Mouse (Mus musculus) cerebellum, postnatal 14 days (tissue): ENCODE measurements around the gene Mut.

ENCODE experiments used
- DNase-seq, 2 experiments: peaks; one replicate each; pipeline ENCODE4 v3.0.0; 2021; ENCODE audit warnings: mixed read lengths in 2 of 2

Gene Mut

DNA sequence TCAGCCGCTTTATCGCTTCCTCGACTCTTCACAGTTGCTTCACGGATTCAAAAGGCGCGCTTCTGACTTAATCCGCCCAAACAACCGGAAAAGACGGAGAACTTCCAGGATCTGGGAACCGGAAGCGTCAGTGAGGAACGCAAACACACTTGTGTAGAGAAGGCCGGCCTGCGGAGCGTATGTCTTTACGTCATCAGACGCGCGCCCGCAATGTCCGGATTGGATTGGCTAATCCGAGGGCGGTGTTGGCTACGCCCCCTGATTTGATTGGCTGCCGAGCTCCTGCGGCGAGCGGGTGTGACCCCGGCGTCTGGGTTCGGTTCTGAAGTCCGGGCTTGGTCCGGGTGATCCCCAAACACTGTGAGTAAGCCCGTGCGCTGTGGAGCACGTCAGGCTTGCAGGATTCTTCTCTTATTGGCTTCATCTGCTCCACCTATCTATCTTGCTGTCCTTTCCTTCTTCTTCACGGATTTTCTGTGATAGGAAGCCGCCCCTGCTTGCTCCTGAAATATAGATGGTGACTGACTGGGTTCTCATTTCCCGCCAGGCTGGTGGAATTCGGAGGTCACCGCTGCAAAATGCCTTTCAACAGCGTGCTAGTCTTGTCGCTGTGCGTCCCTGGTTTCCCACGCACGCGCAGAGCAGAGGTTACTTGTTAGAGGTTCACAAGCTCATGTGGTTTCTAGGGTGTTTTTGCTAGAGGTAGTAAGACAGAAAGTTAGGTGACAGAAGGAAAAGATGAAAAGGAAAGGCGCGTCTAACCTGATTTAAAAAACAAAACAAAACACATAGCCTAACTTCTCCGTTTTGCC is at the start of gene Mut, which contains the start of gene Cenpq:
Mut (plus strand) TSS at position 266 of the 812 bp plus-strand sequence.
Cenpq (minus strand) TSS at position 628 of the 812 bp plus-strand sequence.
- peak; percentile 99 for DNase-seq

DNA sequence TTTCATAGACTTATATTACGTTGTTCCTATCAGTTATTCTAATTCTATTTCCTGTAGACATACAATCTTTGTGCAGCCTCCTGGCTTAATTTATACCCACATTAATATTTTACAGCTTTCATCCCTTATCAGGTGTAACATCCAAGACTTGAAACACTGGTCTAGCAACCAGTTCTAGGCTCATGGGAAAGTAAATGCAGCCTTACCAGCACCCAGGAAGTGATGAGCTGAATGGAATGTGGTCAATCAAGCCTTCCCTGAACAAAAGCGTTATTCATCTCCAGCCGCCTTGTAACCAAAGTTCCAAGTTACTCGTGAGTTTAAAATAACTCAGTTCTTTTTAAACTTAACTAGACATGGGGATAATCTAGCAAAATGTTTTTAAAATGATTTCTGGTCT is 49.3 kb upstream of the Mut start:
- DNase-seq, result no peak

- no peak for DNase-seq
Observed at GRCm38 (mm10) chr17:40887849-40888536, 46.5 kb upstream of the Mut start.

DNA sequence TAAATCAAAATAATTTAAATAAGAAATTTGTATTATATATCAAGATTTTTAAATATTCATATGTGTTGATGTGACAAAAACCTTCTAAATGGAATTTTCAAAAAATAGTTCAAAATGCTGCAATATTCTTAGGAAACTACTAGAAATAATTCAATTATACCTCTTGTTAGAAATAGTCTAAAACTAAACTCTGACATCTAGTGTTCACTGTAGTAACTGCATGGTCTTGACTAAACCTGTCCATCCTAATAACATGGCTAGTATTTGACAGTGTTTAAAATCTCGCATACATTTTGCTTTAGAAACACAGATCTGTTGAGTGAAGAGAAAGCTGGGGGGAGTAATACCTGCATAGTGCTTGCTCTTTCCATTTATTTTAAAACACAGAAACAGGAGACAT is 37.6 kb upstream of the Mut start:
- peak in 1 of 2 experiments; percentile 40 for DNase-seq

GRCm38 (mm10) chr17:40899783-40900363 is 34.6 kb upstream of the Mut start:
- DNase-seq, result no peak

DNA sequence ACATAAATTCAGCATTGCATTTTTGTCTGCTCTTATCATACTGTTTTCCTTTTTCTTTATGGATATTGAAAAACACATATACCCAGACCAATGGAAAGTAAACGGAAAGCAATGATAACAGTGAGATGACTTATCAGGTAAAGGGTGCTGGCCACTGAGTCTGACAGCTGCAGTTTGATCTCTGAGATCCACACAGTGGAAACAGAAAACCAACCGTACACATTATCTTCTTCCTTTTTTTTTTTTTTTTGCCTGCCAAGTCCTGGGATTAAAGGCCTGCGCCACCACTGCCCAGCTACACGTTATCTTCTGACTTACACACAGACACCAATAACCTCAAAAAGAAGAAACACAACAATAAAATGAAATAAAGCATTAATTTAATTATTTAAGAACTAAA is 31.1 kb upstream of the Mut start:
- no peak for DNase-seq

DNA sequence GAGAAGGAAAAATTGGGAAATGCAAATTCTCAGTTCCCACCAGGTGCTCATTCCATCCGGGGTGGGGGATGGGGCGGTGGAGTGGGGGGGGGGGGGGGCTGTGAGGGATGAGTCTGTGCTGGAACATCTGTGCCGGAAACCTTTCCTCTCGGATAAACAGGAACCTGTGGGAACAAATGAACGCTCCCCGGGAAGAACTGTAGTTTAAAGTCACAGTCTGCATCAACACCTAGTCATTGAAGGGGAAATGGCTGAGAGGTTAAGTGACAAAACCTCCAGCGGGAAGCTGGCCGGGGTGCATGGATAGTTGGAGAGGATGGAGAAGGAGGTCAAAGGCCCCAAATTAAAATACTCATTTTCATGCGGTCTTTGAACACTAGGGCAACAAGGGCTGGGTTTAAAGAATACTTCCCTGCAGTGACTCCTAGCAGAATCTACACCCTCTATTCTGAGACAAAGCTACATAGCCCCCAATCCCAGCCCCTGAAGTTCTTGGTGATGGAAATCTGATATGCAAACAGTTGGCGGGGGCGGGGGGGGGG is 30.4 kb upstream of the Mut start:
- DNase-seq, result peak; percentile 31 to 40

GRCm38 (mm10) chr17:40904721-40905154 is 29.7 kb upstream of the Mut start:
- peak; percentile 68 to 70 for DNase-seq

DNA sequence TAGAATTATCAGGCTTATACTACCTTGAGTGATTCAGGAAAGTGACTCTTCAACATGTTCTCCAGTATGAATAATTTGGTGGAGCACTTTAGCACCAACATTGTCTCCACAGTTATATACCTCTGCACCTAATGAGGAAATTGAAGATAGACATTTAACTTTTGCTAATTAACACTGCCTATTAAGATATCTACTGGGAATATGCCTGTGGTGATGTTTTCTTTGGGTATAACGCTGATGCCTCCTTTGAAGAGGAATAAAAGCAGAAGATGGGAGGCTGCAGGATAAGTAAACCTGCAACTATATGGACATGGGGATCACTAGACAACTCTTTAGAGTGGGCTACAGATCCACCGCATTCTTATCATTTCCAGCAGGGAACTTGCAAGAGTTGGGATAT is 20.2 kb upstream of the Mut start, which contains the start of gene Glyatl3:
Glyatl3 (minus strand) TSS at position 101 of the 400 bp plus-strand sequence.
- no peak for DNase-seq

DNA sequence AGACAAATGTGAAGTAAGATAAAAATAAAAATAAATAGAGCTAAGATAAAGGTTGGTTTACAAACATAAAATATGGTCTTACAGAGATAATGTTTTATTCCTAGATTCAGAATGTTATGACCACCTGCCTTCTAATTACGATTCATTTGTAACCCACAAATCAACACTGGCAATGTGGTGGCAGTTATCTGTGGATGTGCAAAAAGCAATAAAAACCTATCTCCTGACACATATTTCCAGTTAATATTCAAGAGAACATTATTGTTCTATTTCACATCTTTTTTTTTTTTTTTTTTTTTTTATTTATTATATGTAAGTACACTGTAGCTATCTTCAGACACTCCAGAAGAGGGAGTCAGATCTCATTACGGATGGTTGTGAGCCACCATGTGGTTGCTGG is 19.0 kb upstream of the Mut start:
- DNase-seq, result no peak

DNA sequence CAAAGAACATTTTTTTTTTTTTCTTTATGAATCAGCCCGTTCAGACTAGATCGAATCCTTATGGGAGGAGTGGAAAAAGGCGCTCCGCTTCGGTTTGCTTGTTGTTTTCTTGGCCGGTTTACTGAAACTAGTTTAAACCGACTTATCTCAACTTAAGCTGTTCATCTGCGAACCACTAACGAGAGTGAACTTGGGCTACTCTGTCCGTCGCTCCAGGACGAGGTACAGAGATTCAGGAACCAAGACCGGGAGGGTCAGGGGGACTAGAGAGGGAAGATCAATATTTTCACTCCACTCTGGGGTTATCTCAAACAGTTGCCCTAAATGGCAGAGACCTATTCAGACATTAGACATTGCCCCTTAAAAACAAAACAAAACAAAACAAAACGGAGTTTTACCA is 500 bp upstream of the Mut start:
- no peak for DNase-seq

DNA sequence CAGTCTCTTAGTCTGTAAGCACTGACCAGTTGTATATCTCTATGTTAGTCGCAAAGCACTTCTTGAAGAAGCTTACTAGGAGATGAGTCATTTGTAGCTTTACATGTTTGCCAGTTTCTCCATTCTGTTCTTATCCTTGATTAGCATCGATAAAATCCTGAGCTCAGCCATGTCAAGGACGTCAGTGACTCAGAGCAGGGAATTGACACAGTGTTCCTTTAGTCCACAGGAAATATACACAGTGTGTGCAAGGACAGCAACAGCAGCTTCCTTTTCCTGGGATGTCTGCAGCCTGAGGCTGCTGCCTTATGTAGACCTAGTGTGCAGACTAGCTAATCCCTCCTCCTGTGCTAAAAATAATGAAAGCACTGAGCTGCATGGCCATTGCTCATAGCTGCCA is 14.0 kb downstream of the Mut start:
- DNase-seq, result no peak

DNA sequence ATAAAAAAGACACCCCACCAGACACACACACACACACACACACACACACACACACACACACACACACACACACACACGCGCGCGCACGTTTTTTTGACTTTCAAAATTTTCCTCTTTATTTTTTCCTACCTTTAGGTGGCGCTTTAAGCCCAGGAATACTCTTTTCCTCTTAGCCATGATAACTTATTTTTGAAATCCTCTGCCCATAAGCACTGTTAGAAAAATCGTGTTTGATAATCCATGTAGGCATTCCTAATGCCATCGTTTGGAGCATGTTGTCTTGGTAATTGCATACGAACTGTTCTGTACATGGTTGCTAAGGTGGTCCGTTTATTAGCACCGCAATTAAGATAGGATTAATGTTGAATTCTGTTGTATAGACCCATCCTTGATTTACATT is 43.4 kb downstream of the Mut start:
- DNase-seq, result peak; percentile 34 to 48

DNA sequence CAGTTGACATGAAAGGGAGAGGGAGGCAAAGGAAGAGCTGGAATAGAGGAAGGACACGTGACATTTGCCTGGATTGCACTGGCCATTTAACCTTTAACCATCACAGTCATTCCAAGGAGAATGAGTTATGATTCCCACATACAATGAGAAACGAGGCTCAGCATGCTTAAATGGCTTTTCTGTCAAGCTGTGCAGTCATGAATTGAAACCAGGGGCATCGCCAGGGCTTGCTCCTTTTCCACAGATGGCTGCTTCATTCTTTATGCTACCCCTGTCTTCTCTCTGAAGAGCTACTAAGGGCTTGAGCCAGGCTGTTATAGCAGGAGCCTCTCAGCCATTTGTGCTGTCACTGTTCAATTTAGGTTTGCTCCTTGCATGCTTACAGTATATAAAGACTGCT is 57.6 kb downstream of the Mut start:
- DNase-seq, result no peak
